14 mouse cellular contexts compared by ENCODE assay signal in genomic region chr14:11883995-11884394, GRCm38 (mm10).
DNase-seq lines count a peak whose midpoint lies in the region; ATAC-seq and TF ChIP-seq lines count a peak whose summit lies in the region.
"Had no signal": no experiment of that assay in that cellular context is flagged by ENCODE, and none has a peak within 500 bp of the region (broad histone marks: within the 10 kb centered on the region; RNA-seq: fewer than 3 reads in every experiment).

No protein-coding gene starts in this region.

- H3K4me1 ChIP-seq in kidney, postnatal 0 days (replicated peaks; ENCODE audit: insufficient read depth, low read length): peaks cover 25% of the 10 kb centered on the region
- H3K4me1 ChIP-seq in kidney, embryonic 14.5 days (ENCODE audit: control insufficient read depth, insufficient read depth, low read length): peaks cover 26% of the 10 kb centered on the region
- H3K4me1 ChIP-seq in embryonic fibroblast, embryonic 13.5 days (ENCODE audit: control insufficient read depth, insufficient read depth, low read length): peaks cover 11% of the 10 kb centered on the region
- peaks cover 15% of the 10 kb centered on the region for H3K4me1 ChIP-seq in limb, embryonic 15.5 days

- no peak for DNase-seq in gastrocnemius, adult 2 months
- DNase-seq in gastrocnemius, postnatal 25 days: no peak
- DNase-seq in kidney, postnatal 0 days (ENCODE audit: low spot score): no peak
- DNase-seq in left cerebral cortex, adult 8-10 months (ENCODE audit: low spot score in 2 of 2): no peak
- DNase-seq in adrenal gland, postnatal 4 days (ENCODE audit: low spot score in 2 of 2): no peak
- DNase-seq: B cell, adult 2 months had no signal

- no peaks in the 10 kb centered on the region for H3K9me3 ChIP-seq in kidney, postnatal 0 days (replicated peaks; ENCODE audit: low read length)
- H3K9me3 ChIP-seq in kidney, embryonic 14.5 days (ENCODE audit: control insufficient read depth, low read length): no peaks in the 10 kb centered on the region
- no peaks in the 10 kb centered on the region for H3K9me3 ChIP-seq in limb, embryonic 15.5 days
- H3K9me3 ChIP-seq: midbrain, embryonic 12.5 days; neural tube, embryonic 13.5 days had no signal

- peak overlapping the region; percentile 64 for H3K4me3 ChIP-seq in gastrocnemius, adult 2 months
- no peak overlapping the region for H3K4me3 ChIP-seq in kidney, postnatal 0 days (replicated peaks; ENCODE audit: low read depth, low read length)
- no peak overlapping the region for H3K4me3 ChIP-seq in kidney, embryonic 14.5 days (ENCODE audit: low read length)
- H3K4me3 ChIP-seq in embryonic fibroblast, embryonic 13.5 days (ENCODE audit: insufficient read depth, low read length): no peak overlapping the region
- H3K4me3 ChIP-seq in limb, embryonic 15.5 days: no peak overlapping the region
- H3K4me3 ChIP-seq: midbrain, embryonic 12.5 days; neural tube, embryonic 13.5 days had no signal

- ATAC-seq in kidney, postnatal 0 days (replicated peaks; ENCODE audit: low FRiP score, low read depth): no peak
- no peak for ATAC-seq in kidney, embryonic 14.5 days (ENCODE audit: low FRiP score, low TSS enrichment)
- no peak for ATAC-seq in limb, embryonic 15.5 days (ENCODE audit: insufficient number of reproducible peaks, low FRiP score, low TSS enrichment, low read depth)
- ATAC-seq: activated CD4-positive, CD25-positive, alpha-beta regulatory T cell, adult 4 months had no signal

- WGBS in kidney, postnatal 0 days: 50% methylated on average over 5 of the region's 5 CpGs
- 44% methylated on average over 5 of the region's 5 CpGs for WGBS in kidney, embryonic 14.5 days
- WGBS in limb, embryonic 15.5 days: 44% methylated on average over 5 of the region's 5 CpGs

- H3K27ac ChIP-seq in gastrocnemius, adult 2 months: peak overlapping the region; percentile 90
- peak overlapping the region; percentile 56; the same call in 1 of the 2 replicates for H3K27ac ChIP-seq in kidney, postnatal 0 days
- H3K27ac ChIP-seq in kidney, embryonic 14.5 days (ENCODE audit: low read depth, low read length): no peak overlapping the region
- H3K27ac ChIP-seq in embryonic fibroblast, embryonic 13.5 days (ENCODE audit: insufficient read depth, low read length): peak overlapping the region; percentile 79
- H3K27ac ChIP-seq in limb, embryonic 15.5 days: peak overlapping the region; percentile 54
- H3K27ac ChIP-seq: midbrain, embryonic 12.5 days had no signal

- no peak overlapping the region for H3K4me2 ChIP-seq in kidney, postnatal 0 days (ENCODE audit: low read length)
- no peak overlapping the region for H3K4me2 ChIP-seq in kidney, embryonic 14.5 days (replicated peaks; ENCODE audit: low read depth, low read length)
- H3K4me2 ChIP-seq in limb, embryonic 15.5 days: no peak overlapping the region; the same call in 1 of the 2 replicates
- H3K4me2 ChIP-seq: midbrain, embryonic 12.5 days had no signal

- no peak for TF ChIP-seq POLR2A in embryonic fibroblast, embryonic 13.5 days (IDR thresholded peaks at IDR 0.05; ENCODE audit: low read depth, low read length)

- no peaks in the 10 kb centered on the region for H3K36me3 ChIP-seq in kidney, postnatal 0 days (ENCODE audit: insufficient read depth, low read length)
- no peaks in the 10 kb centered on the region for H3K36me3 ChIP-seq in kidney, embryonic 14.5 days (ENCODE audit: control insufficient read depth, insufficient read depth, low read length)
- H3K36me3 ChIP-seq in limb, embryonic 15.5 days: no peaks in the 10 kb centered on the region
- H3K36me3 ChIP-seq: G1E; midbrain, embryonic 12.5 days; neural tube, embryonic 13.5 days had no signal

- TF ChIP-seq CTCF in gastrocnemius, adult 2 months (IDR thresholded peaks at IDR 0.05): no peak
- no peak for TF ChIP-seq CTCF in kidney, postnatal 0 days (IDR thresholded peaks at IDR 0.05; ENCODE audit: low read depth)
- TF ChIP-seq CTCF in embryonic fibroblast, embryonic 13.5 days (IDR thresholded peaks at IDR 0.05; ENCODE audit: borderline replicate concordance, insufficient read depth, low read length): no peak

- H3K27me3 ChIP-seq in kidney, postnatal 0 days (ENCODE audit: insufficient read depth, low read length): no peaks in the 10 kb centered on the region
- no peaks in the 10 kb centered on the region for H3K27me3 ChIP-seq in kidney, embryonic 14.5 days (ENCODE audit: control insufficient read depth, insufficient read depth, low read length)
- no peaks in the 10 kb centered on the region for H3K27me3 ChIP-seq in limb, embryonic 15.5 days
- H3K27me3 ChIP-seq: neural tube, embryonic 13.5 days had no signal

- no peak overlapping the region for H3K9ac ChIP-seq in kidney, postnatal 0 days (ENCODE audit: low read depth, low read length)
- no peak overlapping the region for H3K9ac ChIP-seq in kidney, embryonic 14.5 days (ENCODE audit: low read depth, low read length)
- H3K9ac ChIP-seq in limb, embryonic 15.5 days: no peak overlapping the region
- H3K9ac ChIP-seq: lung, embryonic 14.5 days; midbrain, embryonic 12.5 days; neural tube, embryonic 13.5 days had no signal

- intact Hi-C loops in gastrocnemius, adult 2 months (cut with DNase I): loop anchor here (5.0 kb wide), 2 partner anchors 43 to 173 kb away; no protein-coding TSS in a partner anchor
